Mouse (Mus musculus) E14TG2a.4 (cell line): ENCODE results near the gene Vwa5b2.

Source experiments
- CTCF ChIP-seq: conservative IDR thresholded peaks from 2 replicates; pipeline ENCODE4 v1.5.1; 2014; ENCODE audit warnings: low read length
- NANOG ChIP-seq: IDR thresholded peaks from 2 replicates; pipeline ENCODE4 v1.6.1; 2014; ENCODE audit warnings: borderline replicate concordance, low read length, mixed read lengths

DNA sequence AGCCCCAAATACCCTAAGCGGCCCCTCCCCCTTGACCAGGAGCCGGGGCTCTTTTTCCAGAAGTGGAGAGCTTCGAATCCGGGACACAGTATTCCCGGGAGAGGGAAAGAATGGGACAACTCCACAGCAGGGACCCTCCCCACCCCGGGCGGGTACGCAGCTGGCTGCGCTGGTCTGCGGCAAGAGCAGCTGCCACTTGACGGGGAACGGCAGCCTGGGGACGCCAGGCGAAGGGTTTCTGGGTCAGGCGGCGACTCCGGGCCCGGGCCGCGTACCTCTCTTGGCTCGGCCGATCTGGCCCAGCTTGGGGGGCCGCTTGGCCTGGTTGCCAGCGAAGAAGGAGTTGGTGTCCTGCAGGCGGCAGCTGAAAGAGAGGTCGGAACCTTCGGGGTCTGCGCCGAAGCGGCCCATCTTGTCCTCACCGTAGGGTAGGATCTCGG lies 31.5 kb downstream of the Vwa5b2 start:
- TF ChIP-seq CTCF (no peak), NANOG (no peak)
